Mouse (Mus musculus): ENCODE results near the gene Rfwd3. TPM values are rescaled to one million over a fixed set of nuclear protein-coding genes. Genes with fewer than 3 reads are reported as not detected.
"Not testable (repeated sequence)": the region's sequence is repeated elsewhere in the genome, so short reads cannot be mapped to it uniquely, and the experiment has no call there.

Gene Rfwd3
- polyA plus RNA-seq, 1 experiment from 2014 or later: 70.6 TPM

GRCm38 (mm10) chr8:111246864-111247263 is 53.2 kb downstream of the Rfwd3 start:
- H3K9me3 ChIP-seq (replicated peaks); H3K4me2 ChIP-seq; H3K27ac ChIP-seq; H3K36me3 ChIP-seq; H3K9ac ChIP-seq; ATAC-seq; H3K4me3 ChIP-seq; H3K27me3 ChIP-seq (replicated peaks): not testable (repeated sequence)
- peaks cover 24% of the 10 kb centered on the region for H3K4me1 ChIP-seq
- WGBS (ENCODE audit: insufficient replicate concordance): 86% methylated on average over 1 of the region's 1 CpGs

- H3K9ac ChIP-seq: no peak overlapping the region
- no peaks in the 10 kb centered on the region for H3K27me3 ChIP-seq (replicated peaks)
- H3K27ac ChIP-seq: no peak overlapping the region
- peaks cover 20% of the 10 kb centered on the region for H3K4me1 ChIP-seq
- no peaks in the 10 kb centered on the region for H3K36me3 ChIP-seq
- WGBS (ENCODE audit: insufficient replicate concordance): 81% methylated on average over 4 of the region's 4 CpGs
- H3K9me3 ChIP-seq (replicated peaks): no peaks in the 10 kb centered on the region
- ATAC-seq: no peak
- H3K4me3 ChIP-seq: no peak overlapping the region
- no peak overlapping the region for H3K4me2 ChIP-seq
Measured at GRCm38 (mm10) chr8:111246287-111246830, 53.7 kb downstream of the Rfwd3 start.

GRCm38 (mm10) chr8:111237301-111237700 is 62.7 kb downstream of the Rfwd3 start:
- H3K9ac ChIP-seq: no peak overlapping the region
- no peak overlapping the region for H3K27ac ChIP-seq
- no peak for ATAC-seq
- no peak overlapping the region for H3K4me3 ChIP-seq
- H3K36me3 ChIP-seq: no peaks in the 10 kb centered on the region
- H3K9me3 ChIP-seq (replicated peaks): no peaks in the 10 kb centered on the region
- 76% methylated on average over 3 of the region's 3 CpGs for WGBS (ENCODE audit: insufficient replicate concordance)
- no peaks in the 10 kb centered on the region for H3K27me3 ChIP-seq (replicated peaks)
- peaks cover 7% of the 10 kb centered on the region for H3K4me1 ChIP-seq
- H3K4me2 ChIP-seq: no peak overlapping the region

- no peak overlapping the region for H3K9ac ChIP-seq
- no peak overlapping the region for H3K4me2 ChIP-seq
- no peak overlapping the region for H3K27ac ChIP-seq
- H3K4me3 ChIP-seq: no peak overlapping the region
- no peaks in the 10 kb centered on the region for H3K27me3 ChIP-seq (replicated peaks)
- no peaks in the 10 kb centered on the region for H3K9me3 ChIP-seq (replicated peaks)
- peaks cover 7% of the 10 kb centered on the region for H3K4me1 ChIP-seq
- 92% methylated on average over 2 of the region's 2 CpGs for WGBS (ENCODE audit: insufficient replicate concordance)
- no peaks in the 10 kb centered on the region for H3K36me3 ChIP-seq
- no peak for ATAC-seq
Measured at GRCm38 (mm10) chr8:111233730-111234129, 66.3 kb downstream of the Rfwd3 start.

- Histone ChIP-seq H3K4me2 (no peak overlapping the region), H3K4me1 (no peaks in the 10 kb centered on the region), H3K9ac (no peak overlapping the region), H3K9me3 (replicated peaks) (no peaks in the 10 kb centered on the region), H3K27me3 (replicated peaks) (no peaks in the 10 kb centered on the region), H3K27ac (no peak overlapping the region), H3K36me3 (no peaks in the 10 kb centered on the region), H3K4me3 (no peak overlapping the region)
- ATAC-seq: no peak
- 71% methylated on average over 5 of the region's 5 CpGs for WGBS (ENCODE audit: insufficient replicate concordance)
Measured at GRCm38 (mm10) chr8:111224153-111224552, 75.9 kb downstream of the Rfwd3 start.

Other genes starting within 250 kb of the Rfwd3 start
- gene Exosc6, start 243.9 kb downstream of the Rfwd3 start, polyA plus RNA-seq (2016; fragmentation: Nextera tagmentation; extraction: Ambion mirVana): 23.2 and 25.6 TPM in 2 replicates
- gene Clec18a, start 207.8 kb downstream of the Rfwd3 start, polyA plus RNA-seq (2016; fragmentation: Nextera tagmentation; extraction: Ambion mirVana): not detected in 2 replicates
- gene Pdpr, start 205.6 kb downstream of the Rfwd3 start, polyA plus RNA-seq (2016; fragmentation: Nextera tagmentation; extraction: Ambion mirVana): 5.1 and 5.5 TPM in 2 replicates
- gene Glg1, start 41.0 kb downstream of the Rfwd3 start, polyA plus RNA-seq (2016; fragmentation: Nextera tagmentation; extraction: Ambion mirVana): 30.7 and 32.3 TPM in 2 replicates
- 1.9 TPM in 2 replicates for gene Mlkl, start 38.0 kb upstream of the Rfwd3 start, polyA plus RNA-seq (2016; fragmentation: Nextera tagmentation; extraction: Ambion mirVana)
- gene Fa2h, start 93.6 kb upstream of the Rfwd3 start, polyA plus RNA-seq (2016; fragmentation: Nextera tagmentation; extraction: Ambion mirVana): not detected in 2 replicates
- 2.8 and 3.1 TPM in 2 replicates for gene Wdr59, start 221.9 kb upstream of the Rfwd3 start, polyA plus RNA-seq (2016; fragmentation: Nextera tagmentation; extraction: Ambion mirVana)
- 17.3 and 18.3 TPM in 2 replicates for gene Znrf1, start 235.9 kb upstream of the Rfwd3 start, polyA plus RNA-seq (2016; fragmentation: Nextera tagmentation; extraction: Ambion mirVana)